In genomic region chr11:21468465-21468864, GRCm38 (mm10) we compare ENCODE assay signal across 10 mouse cellular contexts.
A peak's percentile ranks its signal among the peaks of the same experiment; 100 is the strongest.
DNase-seq lines count a peak whose midpoint lies in the region; ATAC-seq and TF ChIP-seq lines count a peak whose summit lies in the region.
"Had no signal": no experiment of that assay in that cellular context is flagged by ENCODE, and none has a peak within 500 bp of the region (broad histone marks: within the 10 kb centered on the region; RNA-seq: fewer than 3 reads in every experiment).

No protein-coding gene starts in this region.

- peak; percentile 32; the same call in 1 of the 2 replicates for TF ChIP-seq CTCF in liver, embryonic 14.5 days (IDR thresholded peaks at IDR 0.05; ENCODE audit: low read depth)
- TF ChIP-seq CTCF in Patski (IDR thresholded peaks at IDR 0.05): peak; percentile 42

- no peak for TF ChIP-seq EP300 in liver, embryonic 14.5 days (IDR thresholded peaks at IDR 0.05; ENCODE audit: low read depth)

- DNase-seq in liver, embryonic 14.5 days (ENCODE audit: low read depth in 3 of 3, low spot score in 3 of 3): peak in 2 of 3 experiments; percentile 3
- DNase-seq in liver: no peak
- no peak for DNase-seq in Patski (ENCODE audit: low read depth, low spot score)
- peak; percentile 13 for DNase-seq in kidney, postnatal 14 days
- peak; percentile 27 for DNase-seq in thymus, postnatal 25 days
- no peak for DNase-seq in gastrocnemius, postnatal 14 days
- DNase-seq: layer of hippocampus, adult 9-11 months had no signal

- ATAC-seq in liver, embryonic 14.5 days (ENCODE audit: insufficient read depth): no peak
- ATAC-seq in Patski: no peak
- ATAC-seq in neural tube, embryonic 15.5 days (ENCODE audit: low FRiP score): no peak

- CTCF ChIA-PET in Patski (lab: Charles Lee): no interaction called here

- no peak overlapping the region for H3K4me2 ChIP-seq in liver, embryonic 14.5 days (ENCODE audit: low read depth)
- no peak overlapping the region for H3K4me2 ChIP-seq in neural tube, embryonic 15.5 days

- intact Hi-C loops in gastrocnemius, postnatal 14 days (cut with DNase I; ENCODE audit: low total_unique reads): no loop called here

- H3K9me3 ChIP-seq in liver, embryonic 14.5 days (ENCODE audit: control insufficient read depth, low read length): no peaks in the 10 kb centered on the region
- H3K9me3 ChIP-seq in neural tube, embryonic 15.5 days (replicated peaks): no peaks in the 10 kb centered on the region
- H3K9me3 ChIP-seq: forebrain, embryonic 10.5 days had no signal

- H3K27me3 ChIP-seq in liver, embryonic 14.5 days (ENCODE audit: control insufficient read depth, insufficient read depth, low read length): no peaks in the 10 kb centered on the region
- H3K27me3 ChIP-seq in Patski: peaks cover 11% of the 10 kb centered on the region
- H3K27me3 ChIP-seq in neural tube, embryonic 15.5 days (replicated peaks): no peaks in the 10 kb centered on the region

- no peak overlapping the region for H3K27ac ChIP-seq in liver, embryonic 14.5 days
- H3K27ac ChIP-seq in neural tube, embryonic 15.5 days (replicated peaks): no peak overlapping the region
- H3K27ac ChIP-seq: forebrain, embryonic 10.5 days; macrophage had no signal

- in situ Hi-C loops in Patski (cut with MboI; ENCODE audit: low pct_unique_long_range_greater_than_20kb): loop anchor here (25.0 kb wide), 1 partner anchor 681 kb away; no protein-coding TSS in a partner anchor

- H3K4me3 ChIP-seq in liver, embryonic 14.5 days (ENCODE audit: insufficient read depth in 1 of 2, low read depth in 2 of 2, low read length in 2 of 2): no peak overlapping the region
- no peak overlapping the region for H3K4me3 ChIP-seq in neural tube, embryonic 15.5 days (replicated peaks)
- H3K4me3 ChIP-seq: forebrain, embryonic 10.5 days had no signal

- H3K4me1 ChIP-seq in liver, embryonic 14.5 days (replicated peaks; ENCODE audit: control insufficient read depth in 2 of 2, insufficient read depth in 2 of 2, low read length in 1 of 2): no peaks in the 10 kb centered on the region
- H3K4me1 ChIP-seq in neural tube, embryonic 15.5 days: no peaks in the 10 kb centered on the region
- H3K4me1 ChIP-seq: forebrain, embryonic 10.5 days had no signal

- no peak overlapping the region for H3K9ac ChIP-seq in liver, embryonic 14.5 days (replicated peaks)
- no peak overlapping the region for H3K9ac ChIP-seq in neural tube, embryonic 15.5 days (replicated peaks)

- POLR2A ChIA-PET in Patski (lab: Charles Lee): interaction anchor here (0.6 kb wide), 1 partner anchor 21 kb away, joined by 5 read pairs; no protein-coding TSS in a partner anchor

- no peaks in the 10 kb centered on the region for H3K36me3 ChIP-seq in liver, embryonic 14.5 days (replicated peaks; ENCODE audit: control insufficient read depth, insufficient read depth, low read depth)
- H3K36me3 ChIP-seq in neural tube, embryonic 15.5 days: no peaks in the 10 kb centered on the region
- H3K36me3 ChIP-seq: forebrain, embryonic 10.5 days had no signal

Comparison
In these comparisons a context has a peak if more than half of its experiments do, and no peak if none do; other contexts are left out.
1. DNase-seq: peak in liver, embryonic 14.5 days (2 of 3), kidney, postnatal 14 days (single experiment) and thymus, postnatal 25 days (single experiment); none in liver (single experiment), Patski (single experiment) and gastrocnemius, postnatal 14 days (single experiment).